Mouse (Mus musculus): ENCODE results near the gene Tjap1.
A peak's percentile ranks its signal among the peaks of the same experiment; 100 is the strongest.

Tjap1 gene

DNA sequence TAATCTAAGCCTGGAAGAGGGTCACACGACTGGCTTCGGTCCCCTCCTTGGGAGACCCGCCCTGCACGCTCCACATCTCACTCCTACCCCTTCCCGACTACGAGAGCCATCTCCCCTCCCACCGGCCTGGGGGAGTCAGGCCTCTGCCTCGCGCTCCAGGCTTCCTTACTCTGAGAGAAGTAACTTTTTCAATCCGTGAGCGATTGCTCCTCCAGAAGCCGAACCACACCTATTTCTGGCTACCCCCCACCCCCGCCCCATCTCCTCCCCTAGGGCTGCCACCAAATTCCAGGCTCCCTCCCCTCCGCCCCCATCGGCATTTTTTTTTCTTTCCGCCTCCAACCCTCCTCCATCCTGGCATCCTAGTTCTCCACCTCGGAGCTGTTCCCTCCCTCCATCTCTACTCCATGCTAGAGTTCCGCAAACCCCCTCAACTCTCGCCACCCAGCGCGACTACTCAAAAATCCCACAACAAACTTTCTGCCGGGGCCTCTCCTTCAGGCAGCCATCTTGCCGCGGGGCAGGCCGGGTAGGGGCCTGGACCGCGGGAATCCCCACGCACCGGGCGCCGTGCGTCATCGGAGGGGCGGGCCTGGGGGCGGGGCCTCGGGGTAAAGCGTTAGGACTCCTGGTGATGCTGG lies at the start of gene Tjap1:
Gene Tjap1, minus strand, starts transcription at position 544 of the 641 bp plus-strand sequence.
- no peak for DNase-seq (ENCODE audit: low spot score)

DNA sequence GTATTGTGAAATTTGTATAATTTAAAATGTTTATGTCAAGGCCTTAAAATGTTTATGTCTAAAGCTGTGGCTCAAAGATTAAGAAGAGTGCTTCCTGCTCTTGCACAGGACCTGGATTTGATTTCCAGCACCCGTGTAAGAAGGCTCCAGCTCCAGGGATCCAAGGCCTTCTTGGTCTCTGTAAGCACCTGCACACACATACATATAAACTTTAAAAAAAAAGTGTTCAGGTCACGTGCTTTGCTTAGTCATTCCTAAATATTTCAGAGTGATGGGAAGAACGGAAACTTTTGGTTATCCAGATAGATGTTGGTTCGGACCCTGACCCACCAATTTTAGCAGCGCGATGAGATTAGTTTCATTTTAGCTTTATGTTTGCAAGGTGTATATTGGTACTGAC lies 45.9 kb upstream of the Tjap1 start:
- DNase-seq (ENCODE audit: low spot score): no peak

DNA sequence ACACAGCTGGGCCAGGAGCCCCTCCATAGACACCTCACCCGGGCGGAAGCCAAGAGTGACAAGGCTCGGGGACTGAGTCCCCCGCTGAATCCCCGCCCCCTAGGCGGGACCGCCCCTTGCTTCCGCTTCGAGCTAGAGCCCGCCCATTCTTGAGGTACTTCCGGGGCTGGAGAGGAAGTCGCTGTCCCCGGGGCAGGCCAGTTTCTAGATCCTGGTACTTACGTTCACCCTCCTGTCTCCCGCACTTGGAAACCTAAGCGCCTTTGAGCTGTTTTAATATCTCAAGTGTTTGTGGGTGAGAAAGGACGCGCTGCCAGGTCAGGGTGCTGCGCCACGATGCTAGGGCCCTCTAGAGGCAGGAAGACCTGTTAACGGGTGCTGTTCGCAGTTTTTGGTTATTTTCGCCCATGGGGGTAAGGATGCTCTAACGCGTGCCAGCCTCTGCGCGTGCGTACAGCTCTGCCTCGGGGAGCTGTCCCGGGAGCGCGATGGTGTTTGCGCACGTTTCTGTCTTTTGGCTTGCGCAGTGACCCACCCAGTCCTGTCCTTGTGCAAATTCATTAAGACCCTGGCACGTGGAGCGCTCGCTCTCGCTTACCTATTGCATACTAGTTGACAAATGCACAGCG lies 45.2 kb upstream of the Tjap1 start, which contains the start of gene Abcc10:
Gene Abcc10, minus strand, starts transcription at position 447 of the 629 bp plus-strand sequence.
- DNase-seq (ENCODE audit: low spot score): peak; percentile 88

DNA sequence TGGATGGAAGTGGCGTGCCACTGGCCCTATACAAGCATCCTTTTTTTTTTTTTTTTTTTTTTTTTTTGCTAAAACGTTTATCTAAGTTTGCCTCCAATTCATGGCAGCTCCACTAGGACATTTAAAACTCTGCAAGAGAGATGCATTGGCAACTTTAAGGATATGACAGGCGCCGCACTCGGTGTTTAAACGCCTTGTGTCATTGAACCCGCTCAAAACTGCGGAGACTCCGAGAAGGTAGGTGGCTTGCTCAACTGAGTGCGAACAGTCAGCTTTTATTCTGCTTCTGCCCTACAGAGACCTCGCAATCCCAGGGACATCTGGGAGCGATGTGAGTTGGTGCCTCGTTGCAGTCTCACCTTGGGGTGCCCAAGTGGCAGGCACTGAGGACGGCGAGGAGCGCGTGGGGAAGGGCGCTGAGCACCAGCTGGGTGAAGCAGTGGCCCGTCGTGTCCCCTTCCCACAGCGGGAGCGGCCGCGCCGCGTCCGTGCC lies 44.6 kb upstream of the Tjap1 start:
- peak; percentile 4 for DNase-seq (ENCODE audit: low spot score)

DNA sequence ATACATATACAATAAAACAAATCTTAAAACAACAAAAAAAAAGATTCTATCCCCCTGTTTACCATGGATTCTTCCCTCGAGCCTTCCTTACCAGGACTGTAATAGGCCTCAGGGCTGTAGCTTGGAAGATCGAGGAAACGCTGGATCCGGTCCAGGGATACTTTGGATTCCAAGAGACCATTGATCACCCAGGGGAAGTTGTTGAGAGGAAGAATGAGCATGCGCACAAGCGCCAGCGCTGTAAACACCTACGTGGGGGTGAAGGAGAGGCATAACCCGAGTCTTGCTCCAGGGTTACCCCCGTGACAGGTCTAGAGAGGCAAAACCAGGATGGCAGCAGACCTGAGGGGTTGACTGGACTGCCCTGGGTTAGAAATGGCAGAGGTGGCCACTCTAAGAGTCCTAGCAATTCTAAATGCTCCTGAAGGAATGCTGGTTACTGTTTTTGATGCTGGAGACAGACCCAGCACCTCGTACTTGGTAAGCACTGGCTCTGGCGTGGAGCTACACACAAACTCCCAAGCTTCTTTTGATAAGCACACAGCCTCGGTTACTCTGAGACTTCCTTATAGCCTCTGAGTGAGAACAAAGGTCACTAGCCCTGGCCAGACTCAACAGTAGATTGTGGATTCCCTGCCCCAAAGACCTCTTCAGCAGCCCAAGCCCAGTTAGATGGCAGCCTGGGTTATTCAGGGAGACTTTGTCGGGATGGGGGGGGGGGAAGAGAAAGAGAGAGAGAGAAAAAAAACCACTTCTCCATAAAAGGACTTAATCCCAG lies 39.4 kb upstream of the Tjap1 start:
- no peak for DNase-seq (ENCODE audit: low spot score)

DNA sequence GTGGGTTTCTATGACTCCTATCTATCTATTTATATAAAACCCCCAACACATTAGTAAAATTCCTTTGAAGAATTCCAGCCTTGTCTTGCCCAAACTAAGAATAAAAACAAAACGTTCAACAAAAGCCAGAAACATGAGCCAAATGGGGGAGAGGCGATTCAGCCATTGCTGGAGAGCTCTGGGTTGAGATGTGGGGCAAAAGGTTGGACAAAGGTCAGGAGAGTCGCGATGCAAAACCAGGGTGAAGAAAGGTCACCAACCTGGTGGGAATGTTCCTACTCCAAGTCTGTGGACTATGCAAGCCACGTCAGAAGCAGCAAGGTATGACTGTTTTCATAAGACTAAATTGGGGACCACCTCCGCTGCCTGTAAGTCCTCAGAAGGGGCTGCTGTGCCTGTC lies 37.7 kb upstream of the Tjap1 start:
- no peak for DNase-seq (ENCODE audit: low spot score)

DNA sequence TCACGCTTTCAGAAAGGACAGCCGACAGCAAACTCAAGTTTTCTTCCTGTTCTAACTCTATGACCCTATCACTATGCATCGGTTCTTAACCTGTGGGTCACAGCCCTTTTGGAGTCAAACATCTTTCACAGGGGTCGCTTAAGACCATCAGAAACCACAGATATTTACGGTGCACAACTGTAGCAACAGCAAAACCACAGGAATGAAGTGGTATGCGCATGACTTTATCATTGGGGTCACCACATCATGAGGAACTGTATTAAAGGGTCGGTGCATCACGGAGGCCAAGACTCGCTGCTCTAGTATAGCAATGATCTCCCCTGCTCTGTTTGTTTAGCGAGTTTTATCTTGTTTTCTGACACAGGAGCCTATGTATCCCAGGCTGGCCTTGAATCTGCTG lies 33.0 kb upstream of the Tjap1 start:
- DNase-seq (ENCODE audit: low spot score): no peak

DNA sequence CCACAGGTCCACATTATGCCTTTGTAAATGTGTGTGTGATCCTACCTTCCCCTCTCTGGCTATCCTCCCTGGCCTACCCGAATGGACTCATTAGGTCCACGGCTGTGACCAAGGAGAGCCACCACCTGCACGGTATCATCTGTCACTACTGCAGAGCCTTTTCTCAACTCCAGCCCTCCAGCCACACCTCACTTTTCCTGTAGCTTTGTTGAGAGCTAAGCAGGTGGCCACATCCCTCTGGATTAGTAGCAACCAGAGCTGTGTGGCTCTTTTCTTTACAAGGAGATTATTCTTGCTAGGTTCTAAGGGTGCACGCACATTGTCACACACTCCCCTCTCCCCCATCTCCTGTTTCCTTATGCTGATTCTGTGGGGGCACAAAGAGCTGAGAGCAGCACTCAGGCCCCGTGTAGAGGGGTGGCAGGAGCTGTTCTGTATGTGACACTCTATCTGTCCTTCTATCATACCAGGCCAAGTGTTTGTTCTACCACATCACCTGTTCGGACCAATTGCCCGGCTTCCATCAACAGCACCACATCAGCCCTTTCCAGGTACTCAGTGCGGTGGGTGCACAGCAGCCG lies 30.4 kb upstream of the Tjap1 start:
- no peak for DNase-seq (ENCODE audit: low spot score)

DNA sequence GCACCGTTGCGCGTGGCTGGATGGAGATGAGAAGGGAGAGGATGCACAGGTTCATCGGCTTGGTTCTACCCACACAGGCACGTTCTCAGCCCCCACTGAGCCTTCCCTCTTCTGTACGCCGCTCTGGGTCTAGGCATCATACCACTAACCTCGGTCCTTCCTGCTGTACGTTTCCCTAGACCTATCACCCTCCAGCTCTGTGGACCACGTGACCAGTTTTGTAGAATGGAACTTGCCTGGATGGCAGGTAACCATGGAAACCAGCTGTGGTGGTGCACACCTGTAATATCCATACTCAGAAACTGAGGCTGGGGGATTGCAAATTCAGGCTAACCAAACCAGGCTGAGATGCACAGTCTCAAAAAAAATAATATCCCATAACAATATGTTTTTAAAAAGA lies 27.7 kb upstream of the Tjap1 start:
- DNase-seq (ENCODE audit: low spot score): no peak

DNA sequence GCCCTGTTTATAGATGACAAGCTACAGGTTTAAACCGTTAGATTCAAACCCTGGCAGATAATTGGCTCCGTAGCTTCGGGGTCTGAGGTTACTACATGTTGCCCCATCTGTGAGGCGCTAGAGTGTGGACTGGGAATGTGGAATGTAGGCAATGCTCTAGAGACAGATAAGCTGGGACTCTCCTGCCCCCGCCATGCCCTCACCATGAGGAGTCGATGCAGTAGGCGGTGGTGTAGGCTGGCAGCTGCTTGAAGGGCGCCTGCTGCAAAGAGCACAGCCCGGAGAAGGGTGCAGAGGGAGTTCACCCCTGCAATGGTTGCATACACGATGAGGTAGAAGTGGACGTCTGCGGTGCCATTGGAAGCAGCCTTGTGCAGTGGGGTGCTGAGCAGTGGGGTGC lies 27.0 kb upstream of the Tjap1 start:
- DNase-seq (ENCODE audit: low spot score): no peak

DNA sequence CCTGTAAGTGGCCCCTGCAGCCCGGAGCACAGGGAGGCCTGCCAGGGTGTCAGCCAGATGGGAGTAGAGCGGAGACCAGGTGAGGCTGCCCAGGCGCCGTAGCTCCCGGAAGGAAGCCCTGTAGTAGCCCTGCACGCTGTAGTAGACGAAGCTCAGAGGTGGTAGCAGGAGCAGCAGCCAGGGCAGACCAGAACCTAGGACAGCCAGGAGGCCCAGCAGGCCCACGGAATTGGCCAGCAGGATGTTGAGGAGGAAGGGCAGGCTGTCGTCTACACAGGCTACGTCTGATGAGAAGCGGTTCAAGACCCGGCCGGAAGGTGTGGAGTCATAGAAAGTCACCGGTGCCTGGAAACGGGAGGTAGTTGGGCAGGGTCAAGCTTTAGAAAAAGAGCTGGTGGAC lies 24.1 kb upstream of the Tjap1 start:
- no peak for DNase-seq (ENCODE audit: low spot score)

DNA sequence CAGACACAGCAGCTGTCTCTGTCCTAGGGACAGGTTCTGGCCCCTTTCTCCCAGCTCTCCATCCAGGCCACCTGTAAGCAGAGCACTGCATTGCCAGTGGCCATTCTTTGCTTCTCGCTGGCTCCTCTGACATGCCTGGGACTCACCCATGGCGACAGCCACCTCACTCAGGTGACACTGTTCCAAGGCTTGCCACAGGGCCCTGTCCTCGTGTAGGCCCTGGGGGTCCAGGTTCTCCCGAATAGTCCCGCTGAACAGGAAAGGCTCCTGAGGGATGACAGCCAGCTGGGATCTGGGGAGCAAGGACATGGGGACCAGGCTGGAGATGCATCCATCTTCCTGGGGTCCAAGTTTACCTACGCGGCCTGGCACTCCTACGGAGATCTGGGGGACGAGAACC lies 21.4 kb upstream of the Tjap1 start:
- DNase-seq (ENCODE audit: low spot score): no peak

DNA sequence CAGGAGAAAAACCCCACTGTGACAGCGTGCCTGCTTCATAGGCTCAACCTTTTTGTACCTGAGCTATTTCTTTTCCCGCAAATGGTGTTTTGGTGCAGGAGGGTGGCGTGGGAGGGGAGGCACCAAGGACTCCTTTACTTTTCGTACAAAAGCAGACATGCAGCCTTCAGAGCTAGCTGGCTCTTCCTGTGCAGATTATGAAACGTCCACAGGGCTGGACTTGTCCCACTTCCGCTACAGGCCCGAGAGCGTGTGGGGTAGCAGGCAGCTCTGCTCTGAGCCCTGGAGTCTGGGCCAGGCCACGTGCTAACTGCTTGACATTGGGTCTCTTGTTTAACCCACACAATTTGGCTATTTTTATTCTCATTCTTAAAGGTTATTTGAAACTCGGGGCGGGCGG lies 19.1 kb upstream of the Tjap1 start:
- DNase-seq (ENCODE audit: low spot score): no peak

DNA sequence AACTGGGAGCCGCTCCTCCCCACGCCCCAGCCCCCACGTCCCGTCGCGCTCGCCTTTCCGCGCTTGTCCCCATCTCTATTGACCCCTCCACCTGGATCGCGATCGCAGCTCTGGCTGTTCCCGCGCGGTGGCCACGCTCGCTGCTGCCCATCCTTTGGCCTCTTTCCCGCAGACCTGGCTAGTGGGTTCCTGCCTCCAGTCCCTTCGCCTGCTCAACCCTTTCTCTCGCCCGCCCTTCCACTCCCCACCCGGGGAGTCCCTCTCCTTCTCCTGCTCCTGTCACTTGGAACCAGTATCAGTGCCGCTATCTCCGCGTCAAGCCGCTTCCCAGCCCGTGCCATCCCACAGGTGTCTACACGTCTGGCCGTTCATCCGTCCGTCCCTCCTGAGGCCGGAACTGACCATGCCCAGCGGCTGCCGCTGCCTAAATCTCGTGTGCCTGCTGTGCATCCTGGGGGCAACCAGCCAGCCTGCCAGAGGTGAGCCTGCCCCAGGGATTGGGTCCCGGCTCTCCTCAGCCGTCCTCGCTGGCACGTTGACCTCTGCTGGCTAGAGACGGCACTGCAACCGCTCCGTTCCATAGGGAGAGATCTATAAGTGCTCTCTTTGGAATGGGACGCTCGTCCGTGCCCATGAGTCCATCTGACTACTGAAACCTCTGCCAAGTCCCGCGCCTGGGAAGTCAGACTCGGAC lies 15.5 kb upstream of the Tjap1 start:
- DNase-seq (ENCODE audit: low spot score): peak; percentile 78

DNA sequence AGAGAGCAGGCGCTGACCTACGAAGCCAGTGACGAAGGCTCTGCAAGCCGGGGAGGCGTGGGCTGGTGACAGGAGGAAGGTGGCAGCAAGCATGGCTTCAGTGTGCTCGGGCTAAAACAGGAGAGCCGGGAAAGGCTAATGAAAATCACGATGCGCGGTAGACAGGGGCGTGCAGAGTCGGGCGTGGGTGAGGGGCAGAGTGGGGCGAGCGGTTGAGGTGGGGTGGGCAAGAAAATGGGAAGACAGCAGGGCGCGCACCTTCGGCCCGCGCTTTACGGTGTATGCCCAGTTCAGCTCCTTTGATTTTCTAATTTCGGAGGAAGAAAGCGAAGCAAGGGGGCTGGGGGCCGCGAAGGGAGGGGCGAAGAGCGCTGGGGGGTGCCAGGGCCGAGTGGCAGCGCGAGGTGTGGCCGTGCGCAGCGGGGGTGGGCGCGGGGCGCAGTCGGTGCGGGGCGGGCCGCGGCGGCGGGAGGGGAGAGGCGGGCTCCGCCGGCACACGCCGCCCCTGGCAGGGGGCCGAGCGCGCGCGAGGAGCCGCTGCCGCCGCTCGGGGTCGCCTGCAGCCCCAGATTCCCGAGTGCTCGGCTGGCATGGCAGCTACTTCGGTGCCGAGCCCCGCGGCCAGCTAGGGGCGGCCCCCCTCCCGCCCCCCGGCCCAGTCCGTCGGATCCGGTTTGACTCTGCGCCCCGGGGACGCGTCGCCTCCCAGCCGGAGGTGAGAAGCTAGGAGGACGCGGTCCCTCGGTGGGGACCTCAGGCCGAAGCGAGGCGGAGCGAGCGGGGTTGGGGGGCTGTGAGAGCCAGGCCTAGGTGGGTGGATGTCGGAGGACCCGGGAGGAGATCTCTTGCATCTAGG lies 14.8 kb upstream of the Tjap1 start, which contains the start of gene Dlk2:
Gene Dlk2, plus strand, starts transcription at position 58 of the 856 bp plus-strand sequence.
- no peak for DNase-seq (ENCODE audit: low spot score)

DNA sequence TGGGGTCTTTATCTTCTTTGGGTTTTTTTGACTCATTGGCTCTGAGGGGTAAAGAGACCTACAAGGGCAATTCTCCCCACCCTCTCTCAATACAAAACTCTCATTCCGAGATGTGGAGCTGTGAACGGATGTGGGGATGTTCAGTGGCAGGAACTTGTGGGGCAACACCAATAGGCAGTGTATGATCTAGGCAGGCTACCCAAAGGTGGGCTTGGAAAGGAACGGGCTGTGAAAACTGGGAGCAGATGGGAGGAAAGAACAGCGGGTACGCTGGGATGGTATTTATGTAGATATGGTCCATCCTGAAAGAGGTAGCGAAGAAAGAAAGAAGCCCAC lies 14.2 kb upstream of the Tjap1 start:
- DNase-seq (ENCODE audit: low spot score): peak; percentile 24

DNA sequence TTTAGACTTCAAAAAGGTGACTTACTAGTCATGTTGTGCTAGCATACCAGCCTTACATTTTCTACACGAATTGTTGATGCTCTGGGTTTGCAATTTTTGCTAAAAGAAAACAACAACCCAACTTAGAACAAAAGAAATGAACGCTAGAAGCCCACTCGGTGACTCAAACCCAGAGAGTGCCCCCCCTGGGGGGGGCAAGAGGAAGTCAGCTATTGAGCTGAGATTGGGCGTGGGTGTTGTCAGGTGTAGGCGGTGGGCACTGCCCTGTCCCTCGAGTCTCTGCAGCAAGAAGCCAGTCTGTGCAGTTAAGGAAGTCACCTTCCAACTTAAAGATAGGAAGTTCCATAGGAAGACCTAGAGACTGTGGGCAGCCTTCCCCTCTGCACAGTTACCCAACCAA lies 13.8 kb upstream of the Tjap1 start:
- no peak for DNase-seq (ENCODE audit: low spot score)

DNA sequence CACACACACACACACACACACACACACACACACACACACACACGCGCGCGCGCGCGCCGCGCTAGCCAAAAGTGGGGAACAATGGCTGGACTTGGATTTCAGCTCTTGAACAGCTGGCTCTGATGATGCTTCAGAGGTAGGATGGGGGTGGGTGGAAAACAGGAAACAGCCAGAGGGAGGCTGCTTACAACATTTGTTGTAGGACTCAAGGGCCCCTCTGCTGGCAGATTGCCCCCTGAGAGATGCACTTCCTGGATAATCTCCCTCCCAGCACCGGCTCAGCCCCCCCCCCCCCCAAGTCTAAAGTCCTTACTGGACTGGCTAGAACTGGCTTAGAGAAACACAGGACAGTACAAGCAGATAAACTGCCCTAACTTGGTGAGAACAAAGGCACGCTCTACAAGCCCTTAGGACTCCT lies 4.9 kb upstream of the Tjap1 start:
- no peak for DNase-seq (ENCODE audit: low spot score)

DNA sequence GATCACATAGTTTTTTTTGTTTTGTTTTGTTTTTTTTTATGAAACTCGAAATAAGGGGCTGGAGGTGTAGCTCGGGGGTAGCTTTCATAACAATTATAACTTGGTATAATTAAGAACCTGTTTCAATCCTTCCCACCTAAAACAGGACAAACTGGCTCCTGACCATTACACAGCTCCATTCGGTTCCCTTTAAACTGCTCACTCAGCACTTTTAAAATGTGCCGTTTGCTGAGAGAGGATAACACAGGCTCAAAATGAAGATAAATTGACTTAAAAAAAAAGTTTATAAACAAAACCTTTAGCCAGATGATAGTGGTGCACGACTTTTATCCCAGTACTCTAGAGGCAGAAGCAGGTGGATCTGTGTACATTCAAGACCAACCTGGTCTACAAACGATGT lies 2.6 kb upstream of the Tjap1 start:
- DNase-seq (ENCODE audit: low spot score): no peak

DNA sequence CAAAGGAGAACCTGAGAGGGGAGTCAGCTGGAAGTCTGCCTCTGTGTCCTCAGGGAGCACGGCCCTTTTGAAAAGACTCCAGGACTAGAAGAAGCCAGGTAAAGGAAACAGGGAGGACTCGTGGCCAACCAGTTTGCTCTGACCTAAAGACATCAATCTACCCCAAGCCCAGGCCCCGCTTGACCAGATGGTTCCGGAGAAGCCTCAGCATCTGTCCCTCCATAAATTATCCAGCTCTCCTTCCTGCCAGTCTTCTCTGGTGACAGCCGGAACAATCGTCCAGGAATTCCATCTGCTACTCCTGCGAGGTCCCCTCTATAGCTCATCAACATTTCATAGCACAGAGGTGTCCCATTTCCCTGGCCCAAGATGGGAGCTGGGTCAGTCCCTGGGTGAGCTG lies 1.8 kb upstream of the Tjap1 start:
- no peak for DNase-seq (ENCODE audit: low spot score)

DNA sequence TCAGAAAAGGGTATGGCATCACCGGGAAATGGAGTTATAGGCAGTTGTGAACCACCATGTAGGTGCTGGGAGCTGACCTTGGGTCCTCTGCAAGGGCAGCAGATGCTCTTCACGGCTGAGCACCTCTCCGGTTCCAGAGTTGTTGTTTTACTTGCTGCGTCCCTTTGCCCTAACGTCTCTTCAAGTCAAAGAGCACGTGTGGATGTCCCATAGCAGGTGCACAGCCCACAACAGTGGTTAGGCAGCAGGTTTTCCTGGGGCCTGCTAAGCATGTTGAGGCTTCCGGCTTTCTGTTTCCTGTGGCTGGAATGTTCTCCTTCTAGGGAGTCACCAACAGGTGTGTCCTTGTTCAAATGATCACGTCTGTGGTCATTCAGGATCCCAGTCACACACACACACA lies 1.1 kb upstream of the Tjap1 start:
- no peak for DNase-seq (ENCODE audit: low spot score)

All from layer of hippocampus, adult 9-10 months (tissue).